Mouse (Mus musculus) retina, adult 2 months (tissue): ENCODE results near the gene Ttll11.

ENCODE experiments used
- DNase-seq: peaks from one replicate; pipeline ENCODE4 v3.0.0-alpha.2; 2012; ENCODE audit warnings: low read depth, low spot score

Gene Ttll11

GRCm38 (mm10) chr2:35965883-35966513 is 13.7 kb downstream of the Ttll11 start:
- DNase-seq, result no peak

GRCm38 (mm10) chr2:35963280-35963679 is 16.4 kb downstream of the Ttll11 start:
- no peak for DNase-seq

DNA sequence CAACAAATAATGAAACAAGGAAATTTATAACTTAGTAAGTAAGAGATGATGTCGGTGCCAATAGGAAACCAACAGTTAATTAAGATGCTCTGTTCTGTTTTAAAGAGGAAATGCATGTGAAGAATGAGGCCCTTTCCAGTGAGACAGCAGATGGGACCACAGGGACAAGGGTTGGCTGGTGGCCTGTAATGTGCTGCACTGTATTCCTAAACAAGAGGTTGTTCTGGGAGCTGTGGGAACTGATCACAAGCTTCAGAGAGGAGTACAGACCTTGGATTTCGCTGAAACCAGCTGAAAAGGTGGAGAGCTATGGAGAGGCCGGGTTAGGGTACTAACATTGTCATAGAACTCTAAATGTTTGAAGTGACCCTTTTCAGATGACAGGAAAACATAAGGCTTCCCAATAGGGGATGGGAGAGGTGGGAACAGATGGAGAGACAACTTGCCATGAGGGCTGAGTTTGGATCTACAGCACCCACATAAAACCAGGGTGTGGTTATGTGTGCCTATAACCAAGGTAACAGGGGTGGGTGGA is 18.1 kb downstream of the Ttll11 start:
- no peak for DNase-seq

- no peak for DNase-seq
These were observed 22.1 kb downstream of the Ttll11 start for GRCm38 (mm10) chr2:35957471-35958140.

DNA sequence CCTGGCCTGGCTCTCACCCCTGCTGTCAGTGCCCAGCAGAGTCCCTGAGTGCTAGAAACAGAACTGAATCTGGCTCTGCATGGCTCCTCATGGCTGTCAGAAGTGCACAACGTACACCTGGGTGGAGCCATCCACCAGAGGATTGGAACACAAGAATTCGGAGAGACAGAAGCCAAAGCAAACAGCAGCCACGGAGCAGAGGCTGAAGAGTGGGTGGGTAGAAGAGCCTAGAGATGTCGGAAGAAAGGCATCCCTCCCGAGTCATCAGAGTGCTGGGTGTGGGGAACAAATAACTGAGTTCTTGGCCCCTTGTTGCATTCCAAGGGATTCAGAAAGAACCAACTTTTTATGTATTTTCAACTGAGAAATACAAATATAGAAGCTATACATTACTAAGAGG is 24.5 kb downstream of the Ttll11 start:
- DNase-seq, result no peak

DNA sequence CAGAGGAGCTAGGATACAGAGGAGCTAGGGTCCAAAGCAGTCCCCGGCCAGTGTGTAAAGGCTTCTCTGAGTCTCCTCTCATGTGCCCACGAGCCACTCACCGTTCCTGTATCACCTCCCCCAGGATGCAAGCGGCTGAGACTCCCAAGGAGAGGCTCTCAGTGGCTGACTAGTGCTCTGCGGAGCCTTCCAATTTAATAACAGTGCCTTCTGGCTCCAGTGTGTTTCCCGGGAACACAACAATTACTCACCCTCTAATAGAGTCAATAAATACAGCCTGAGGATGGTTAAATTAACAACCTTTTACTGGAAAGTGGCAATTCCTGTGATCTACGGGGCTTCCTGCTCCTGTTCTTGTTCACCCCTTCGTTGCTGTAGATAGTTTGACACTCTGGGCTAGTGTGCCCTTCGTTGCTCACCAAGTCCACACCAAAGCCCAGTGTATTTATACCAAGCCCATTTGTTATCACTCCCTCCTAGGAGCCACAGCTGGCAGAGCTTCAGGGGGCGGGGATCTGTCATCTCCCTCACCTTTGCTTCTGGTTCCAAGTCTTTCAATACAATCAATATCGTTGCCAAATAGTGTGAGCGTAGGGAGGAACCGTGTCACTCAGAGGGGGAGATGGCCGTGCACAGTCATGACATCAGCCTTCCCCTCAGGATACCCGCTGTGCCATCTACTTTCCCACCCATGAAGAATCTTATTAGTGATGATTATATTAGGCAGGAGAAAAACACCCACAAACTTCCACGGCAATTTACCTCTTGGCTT is 27.3 kb downstream of the Ttll11 start:
- no peak for DNase-seq

GRCm38 (mm10) chr2:35944896-35945295 is 34.8 kb downstream of the Ttll11 start:
- DNase-seq, result peak; percentile 8

GRCm38 (mm10) chr2:35942960-35943359 is 36.8 kb downstream of the Ttll11 start:
- DNase-seq, result no peak

GRCm38 (mm10) chr2:35935045-35935444 is 44.7 kb downstream of the Ttll11 start:
- no peak for DNase-seq

DNA sequence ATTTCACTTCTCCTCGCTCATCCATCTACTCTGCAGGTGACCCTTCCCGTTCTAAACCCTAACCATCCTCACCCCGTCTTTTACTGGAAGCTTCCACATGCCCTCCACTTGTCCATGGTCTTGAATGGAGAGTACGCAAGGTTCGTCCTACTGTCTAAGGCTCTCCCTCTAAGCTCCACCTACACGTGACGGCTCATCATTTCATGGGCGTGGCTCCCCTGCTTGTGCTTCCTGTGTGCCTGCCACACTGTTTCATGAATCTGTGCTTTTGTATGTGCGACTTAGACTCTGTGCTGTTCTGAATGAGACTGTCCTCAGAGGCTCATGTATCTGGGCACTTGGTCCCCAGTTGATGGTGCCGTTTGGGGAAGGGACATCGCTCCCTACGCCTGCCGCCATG is 46.6 kb downstream of the Ttll11 start:
- no peak for DNase-seq

DNA sequence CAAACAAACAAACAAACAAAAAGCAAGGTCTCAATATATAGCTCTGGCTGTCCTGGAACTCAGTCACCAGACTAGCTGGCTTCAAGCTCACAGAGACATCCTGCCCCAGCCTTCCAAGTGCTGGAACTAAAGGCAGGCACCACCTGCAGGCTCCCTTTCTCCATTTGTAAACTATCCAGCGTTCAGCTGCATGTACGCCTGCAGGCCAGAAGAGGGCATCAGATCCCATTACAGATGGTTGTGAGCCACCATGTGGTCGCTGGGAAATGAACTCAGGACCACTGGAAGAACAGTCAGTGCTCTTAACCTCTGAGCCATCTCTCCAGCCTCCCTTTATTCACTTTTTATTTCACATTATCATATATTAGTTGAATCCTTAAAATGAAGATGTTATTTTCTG is 48.1 kb downstream of the Ttll11 start:
- DNase-seq, result no peak

DNA sequence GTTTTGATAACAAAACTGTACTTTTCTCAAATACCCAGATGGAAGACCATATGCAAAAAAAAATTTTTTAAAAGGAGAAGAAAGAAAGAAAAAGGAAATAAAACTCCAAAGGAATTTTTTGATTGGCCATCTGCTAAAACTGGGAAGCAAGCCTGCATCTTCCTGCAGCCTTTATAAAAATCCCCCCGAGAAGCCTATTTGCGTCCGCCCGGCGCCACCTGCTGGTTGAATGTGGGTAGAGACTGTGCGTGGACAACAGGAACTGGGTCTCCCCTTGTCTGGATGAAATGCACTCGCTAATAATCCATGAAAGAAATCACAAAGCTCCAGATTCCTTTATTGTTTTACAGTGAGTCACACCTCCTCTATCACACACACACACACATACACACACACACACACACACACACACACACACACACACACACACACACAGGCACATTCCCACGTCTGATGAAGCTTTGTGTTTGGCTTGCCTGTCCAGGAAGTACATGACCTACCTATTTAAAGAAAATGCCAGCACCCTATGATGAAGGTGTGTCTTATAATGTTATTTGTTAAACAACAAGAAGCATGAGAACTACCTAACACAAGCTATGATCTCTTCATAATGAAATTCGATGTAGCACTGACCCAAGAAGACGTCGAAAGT is 49.1 kb downstream of the Ttll11 start:
- DNase-seq, result peak; percentile 52

- DNase-seq, result no peak
These were observed 51.6 kb downstream of the Ttll11 start for GRCm38 (mm10) chr2:35928133-35928532.

- no peak for DNase-seq
These were observed 54.8 kb downstream of the Ttll11 start for GRCm38 (mm10) chr2:35924947-35925346.

GRCm38 (mm10) chr2:35922956-35923355 is 56.8 kb downstream of the Ttll11 start:
- DNase-seq, result no peak

- no peak for DNase-seq
These were observed 67.6 kb downstream of the Ttll11 start for GRCm38 (mm10) chr2:35912090-35912489.

DNA sequence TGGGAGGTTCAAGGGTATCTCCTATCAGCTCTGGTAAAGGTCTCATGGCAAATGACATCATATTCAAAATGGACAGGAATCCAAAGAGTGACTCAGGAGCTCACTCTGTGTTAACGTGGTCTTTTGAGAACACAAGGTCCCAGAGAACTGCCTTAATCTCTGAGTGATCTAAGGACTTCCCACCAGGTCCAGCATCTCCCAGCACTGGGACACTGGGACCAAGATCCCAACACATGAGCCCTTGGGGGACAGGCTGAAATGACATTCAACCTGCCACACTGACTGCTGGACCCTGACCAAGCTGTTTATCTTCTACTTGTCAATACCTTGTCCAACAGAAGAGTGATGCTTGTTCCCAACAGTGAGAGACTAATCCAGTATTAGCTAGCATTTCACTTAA is 68.0 kb downstream of the Ttll11 start:
- DNase-seq, result no peak

GRCm38 (mm10) chr2:35910740-35911139 is 69.0 kb downstream of the Ttll11 start:
- DNase-seq, result no peak

DNA sequence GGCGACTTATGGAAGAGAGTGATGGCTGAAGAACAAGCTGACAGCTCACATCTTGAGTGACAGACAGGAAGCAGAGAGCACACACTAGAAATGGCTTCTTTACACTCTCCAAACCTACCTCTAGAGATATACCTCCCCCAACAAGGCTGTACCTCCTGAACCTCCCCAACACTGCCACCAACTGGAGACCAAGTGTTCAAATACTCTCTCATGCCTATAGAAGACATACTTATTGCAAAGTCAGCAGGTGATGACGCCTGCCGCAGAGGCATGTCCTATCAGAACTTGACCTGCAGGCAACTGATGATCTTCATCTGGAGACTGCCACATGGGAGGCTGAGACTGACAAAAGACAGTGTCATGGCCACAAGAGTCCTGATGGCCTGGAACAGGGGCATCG is 70.4 kb downstream of the Ttll11 start:
- DNase-seq, result no peak

DNA sequence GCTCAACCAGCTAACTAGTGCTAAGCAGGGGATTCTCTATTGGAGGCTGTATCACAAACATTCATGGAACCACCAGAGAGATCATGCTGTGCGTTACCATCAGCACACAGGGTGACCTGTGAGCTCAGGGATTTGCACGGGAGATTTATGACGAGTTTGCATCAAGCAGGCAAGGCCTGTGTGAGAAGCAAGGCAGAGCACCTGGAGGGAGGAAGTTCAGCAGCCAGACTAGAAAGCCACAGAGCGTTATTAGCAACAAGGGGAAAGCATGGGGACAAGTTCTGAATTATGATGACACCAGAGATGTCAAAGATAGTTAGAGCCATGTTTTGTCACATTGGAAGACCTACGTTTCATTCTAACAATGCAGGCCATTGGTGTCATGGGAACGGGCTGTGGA is 72.1 kb downstream of the Ttll11 start:
- DNase-seq, result no peak

- peak; percentile 70 for DNase-seq
These were observed 73.4 kb downstream of the Ttll11 start for GRCm38 (mm10) chr2:35906174-35906798.

- DNase-seq, result no peak
These were observed 78.9 kb downstream of the Ttll11 start for GRCm38 (mm10) chr2:35900845-35901244.
